Comparison of ENCODE assay signal across 19 mouse cellular contexts in the genomic region with DNA sequence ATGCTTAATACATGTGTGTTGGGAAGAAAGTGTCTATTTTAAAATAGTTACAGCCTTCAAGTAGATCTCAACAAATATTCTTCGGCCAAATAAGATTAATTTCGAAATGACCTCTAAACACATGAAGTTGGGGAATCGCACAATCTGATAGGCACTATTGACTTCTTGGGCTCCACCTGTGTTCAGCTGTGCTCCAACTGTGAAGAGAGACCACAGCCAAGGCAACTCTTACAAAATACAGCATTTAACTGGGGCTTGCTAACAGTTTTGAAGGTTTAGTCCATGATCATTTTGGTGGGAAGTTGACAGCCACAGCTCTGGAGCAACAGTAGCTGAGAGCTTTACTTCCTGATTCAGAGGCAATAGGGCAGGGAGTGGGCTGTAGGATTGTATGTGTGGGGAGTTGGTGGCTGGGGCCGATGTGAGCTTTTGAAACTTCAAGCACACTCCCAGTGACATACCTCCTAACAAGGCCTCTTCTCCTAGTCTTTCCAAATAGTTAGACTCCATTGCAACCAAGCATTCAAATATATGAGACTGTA.
"Had no signal": no experiment of that assay in that cellular context is flagged by ENCODE, and none has a peak within 500 bp of the region (broad histone marks: within the 10 kb centered on the region; RNA-seq: fewer than 3 reads in every experiment).

No protein-coding gene starts in this region.

- H3K9me3 ChIP-seq: liver, embryonic 13.5 days; midbrain, embryonic 10.5 days; midbrain, embryonic 13.5 days; neural tube, embryonic 13.5 days; stomach, embryonic 15.5 days had no signal

- H3K36me3 ChIP-seq: liver, embryonic 13.5 days; midbrain, embryonic 10.5 days; midbrain, embryonic 13.5 days; neural tube, embryonic 13.5 days; stomach, embryonic 15.5 days had no signal

- ATAC-seq: midbrain, embryonic 13.5 days; midbrain, embryonic 16.5 days had no signal

- H3K27me3 ChIP-seq: liver, embryonic 13.5 days; megakaryocyte, embryonic 14.5 days; midbrain, embryonic 13.5 days; neural tube, embryonic 13.5 days; stomach, embryonic 15.5 days had no signal

- H3K4me1 ChIP-seq: liver, embryonic 13.5 days; megakaryocyte, embryonic 14.5 days; midbrain, embryonic 10.5 days; midbrain, embryonic 13.5 days; neural tube, embryonic 13.5 days; stomach, embryonic 15.5 days had no signal

- DNase-seq: kidney, postnatal 25 days; layer of hippocampus, adult 9-11 months; liver, embryonic 13.5 days; lung, adult 2 months; lung, postnatal 14 days; lung, postnatal 4 days; retina, postnatal 1 day; right cerebral cortex, postnatal 25 days; spleen, adult 18-20 months; thymus, postnatal 36 days had no signal

- H3K4me3 ChIP-seq: layer of hippocampus, adult 2 months; liver, embryonic 13.5 days; megakaryocyte, embryonic 14.5 days; midbrain, embryonic 10.5 days; midbrain, embryonic 13.5 days; myocyte; neural tube, embryonic 13.5 days; stomach, embryonic 15.5 days had no signal

- H3K27ac ChIP-seq: kidney, postnatal 0 days; layer of hippocampus, adult 2 months; liver, embryonic 13.5 days; midbrain, embryonic 10.5 days; midbrain, embryonic 13.5 days; neural tube, embryonic 13.5 days; stomach, embryonic 15.5 days had no signal
